Mouse (Mus musculus): ENCODE data around the gene Vmn2r88. TPM values are rescaled to one million over a fixed set of nuclear protein-coding genes. Genes with fewer than 3 reads are reported as not detected.
"Not testable (repeated sequence)": the region's sequence is repeated elsewhere in the genome, so short reads cannot be mapped to it uniquely, and the experiment has no call there.

The Vmn2r88 gene
- polyA plus RNA-seq, 2 experiments, result not detected

DNA sequence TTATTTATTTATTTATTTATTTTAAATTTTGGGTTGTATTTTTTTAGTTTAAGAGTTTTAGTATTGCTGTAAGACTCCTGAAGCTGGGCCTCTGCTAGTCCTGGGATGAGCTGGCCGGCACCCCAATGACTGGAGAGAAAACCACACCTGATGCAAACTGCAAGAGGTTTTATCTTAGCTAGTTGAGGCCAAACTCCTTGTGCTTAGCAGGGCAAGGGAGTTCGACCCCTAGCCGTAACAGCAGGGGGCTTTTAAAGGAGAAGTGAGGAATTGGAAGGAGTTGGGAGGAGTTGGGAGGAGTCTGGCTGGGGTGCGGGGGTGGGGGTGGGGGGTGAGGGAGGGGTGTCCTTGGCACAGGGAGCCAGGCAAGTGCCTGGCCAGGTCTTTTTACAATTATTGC lies 28.3 kb downstream of the Vmn2r88 start:
- no peak overlapping the region for H3K4me2 ChIP-seq (replicated peaks; ENCODE audit: low read depth, low read length, severe bottlenecking)
- 0 out of 2 replicates have a peak, but pooled peaks cover 12% of the 10 kb centered on the region for H3K9me3 ChIP-seq (ENCODE audit: control insufficient read depth, low read length)
- DNase-seq (ENCODE audit: low spot score), result no peak
- no peaks in the 10 kb centered on the region for H3K27me3 ChIP-seq (ENCODE audit: control insufficient read depth, insufficient read depth, low read length)
- H3K4me3 ChIP-seq (replicated peaks; ENCODE audit: low read length), result no peak overlapping the region
- H3K36me3 ChIP-seq (ENCODE audit: control insufficient read depth, insufficient read depth, low read length), result no peaks in the 10 kb centered on the region
- TF ChIP-seq POLR2A (IDR thresholded peaks at IDR 0.05; ENCODE audit: borderline replicate concordance, extremely low read depth, insufficient read depth, insufficient read length), result no peak
- no peak overlapping the region for H3K27ac ChIP-seq (replicated peaks; ENCODE audit: low read depth, low read length)
- H3K9ac ChIP-seq (ENCODE audit: low read depth, low read length, severe bottlenecking), result no peak overlapping the region
- ATAC-seq (ENCODE audit: low FRiP score, low read depth), result no peak
- WGBS, result 81% methylated on average over 4 of the region's 4 CpGs
- no peaks in the 10 kb centered on the region for H3K4me1 ChIP-seq (ENCODE audit: control insufficient read depth, insufficient read depth, low read length)

DNA sequence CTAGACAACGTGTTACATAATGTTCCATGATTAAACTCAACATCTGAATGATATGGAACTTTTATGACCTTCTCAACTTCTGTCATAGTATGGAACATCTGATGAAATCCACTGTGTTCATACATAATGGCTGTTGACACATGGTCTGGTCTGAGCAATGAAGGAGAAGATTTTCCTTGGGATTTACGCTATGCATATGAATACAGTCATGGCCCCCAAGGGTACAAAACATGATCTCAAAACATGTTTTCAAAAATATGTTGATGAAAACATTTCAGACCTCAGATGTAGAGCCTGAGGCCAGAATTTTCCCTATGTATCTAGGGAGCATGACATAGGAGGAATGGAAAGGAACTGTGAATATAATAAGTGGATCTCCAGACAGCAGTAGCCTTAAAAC lies 40.9 kb downstream of the Vmn2r88 start, which contains the start of gene Vmn2r89:
Gene Vmn2r89 (plus strand): TSS at position 301 of the 400 bp plus-strand sequence.
- not testable (repeated sequence) for H3K4me1 ChIP-seq (ENCODE audit: control insufficient read depth, insufficient read depth, low read length); H3K36me3 ChIP-seq (ENCODE audit: control insufficient read depth, insufficient read depth, low read length); H3K4me3 ChIP-seq (replicated peaks; ENCODE audit: low read length); H3K9me3 ChIP-seq (ENCODE audit: control insufficient read depth, low read length); H3K27me3 ChIP-seq (ENCODE audit: control insufficient read depth, insufficient read depth, low read length); DNase-seq (ENCODE audit: low spot score); H3K27ac ChIP-seq (replicated peaks; ENCODE audit: low read depth, low read length); ATAC-seq (ENCODE audit: low FRiP score, low read depth); H3K9ac ChIP-seq (ENCODE audit: low read depth, low read length, severe bottlenecking); H3K4me2 ChIP-seq (replicated peaks; ENCODE audit: low read depth, low read length, severe bottlenecking)
- WGBS, result 77% methylated on average over 2 of the region's 2 CpGs

Other genes with a start within 250 kb of the Vmn2r88 start
- gene Rnase2b, start 248.6 kb upstream of the Vmn2r88 start, polyA plus RNA-seq (2012; rRNA removed), result not detected in 2 replicates
- gene Rnase2b, start 248.6 kb upstream of the Vmn2r88 start, polyA plus RNA-seq (2014; fragmentation: Nextera tagmentation; extraction: Ambion mirVana), result not detected in 2 replicates
- gene Ang2, start 211.7 kb upstream of the Vmn2r88 start, polyA plus RNA-seq (2012; rRNA removed), result not detected in 2 replicates
- not detected in 2 replicates for gene Ang2, start 211.7 kb upstream of the Vmn2r88 start, polyA plus RNA-seq (2014; fragmentation: Nextera tagmentation; extraction: Ambion mirVana)
- not detected in 2 replicates for gene Ear14, start 207.4 kb upstream of the Vmn2r88 start, polyA plus RNA-seq (2012; rRNA removed)
- not detected in 2 replicates for gene Ear14, start 207.4 kb upstream of the Vmn2r88 start, polyA plus RNA-seq (2014; fragmentation: Nextera tagmentation; extraction: Ambion mirVana)
- gene Rnase2a, start 154.7 kb upstream of the Vmn2r88 start, polyA plus RNA-seq (2012; rRNA removed), result not detected in 2 replicates
- not detected in 2 replicates for gene Rnase2a, start 154.7 kb upstream of the Vmn2r88 start, polyA plus RNA-seq (2014; fragmentation: Nextera tagmentation; extraction: Ambion mirVana)
- gene Gm7247, start 49.1 kb upstream of the Vmn2r88 start, polyA plus RNA-seq (2012; rRNA removed), result not detected in 2 replicates
- gene Gm7247, start 49.1 kb upstream of the Vmn2r88 start, polyA plus RNA-seq (2014; fragmentation: Nextera tagmentation; extraction: Ambion mirVana), result not detected in 2 replicates
- not detected in 2 replicates for gene Vmn2r89, start 41.0 kb downstream of the Vmn2r88 start, polyA plus RNA-seq (2012; rRNA removed)
- gene Vmn2r89, start 41.0 kb downstream of the Vmn2r88 start, polyA plus RNA-seq (2014; fragmentation: Nextera tagmentation; extraction: Ambion mirVana), result not detected in 2 replicates
- gene Gm5622, start 142.0 kb downstream of the Vmn2r88 start, polyA plus RNA-seq (2012; rRNA removed), result not detected in 2 replicates
- gene Gm5622, start 142.0 kb downstream of the Vmn2r88 start, polyA plus RNA-seq (2014; fragmentation: Nextera tagmentation; extraction: Ambion mirVana), result not detected in 2 replicates
- not detected in 2 replicates for gene Gm17175, start 163.2 kb downstream of the Vmn2r88 start, polyA plus RNA-seq (2012; rRNA removed)
- not detected in 2 replicates for gene Gm17175, start 163.2 kb downstream of the Vmn2r88 start, polyA plus RNA-seq (2014; fragmentation: Nextera tagmentation; extraction: Ambion mirVana)
- gene Gm17174, start 181.3 kb downstream of the Vmn2r88 start, polyA plus RNA-seq (2012; rRNA removed), result not detected in 2 replicates
- gene Gm17174, start 181.3 kb downstream of the Vmn2r88 start, polyA plus RNA-seq (2014; fragmentation: Nextera tagmentation; extraction: Ambion mirVana), result not detected in 2 replicates
- not detected in 2 replicates for gene Gm17078, start 200.5 kb downstream of the Vmn2r88 start, polyA plus RNA-seq (2012; rRNA removed)
- gene Gm17078, start 200.5 kb downstream of the Vmn2r88 start, polyA plus RNA-seq (2014; fragmentation: Nextera tagmentation; extraction: Ambion mirVana), result not detected in 2 replicates
- gene Gm4181, start 224.8 kb downstream of the Vmn2r88 start, polyA plus RNA-seq (2012; rRNA removed), result not detected in 2 replicates
- not detected in 2 replicates for gene Gm4181, start 224.8 kb downstream of the Vmn2r88 start, polyA plus RNA-seq (2014; fragmentation: Nextera tagmentation; extraction: Ambion mirVana)

All from limb, embryonic 14.5 days (tissue).